Mouse (Mus musculus): ENCODE measurements at regions not wholly inside any gene's neighbourhood (a gene's known extent, or its start where the extent isn't known, plus 50 kb on each side); places are given as distances from the start of the nearest gene placed in this dataset.
"Not testable (repeated sequence)": the region's sequence is repeated elsewhere in the genome, so short reads cannot be mapped to it uniquely, and the experiment has no call there.

DNA sequence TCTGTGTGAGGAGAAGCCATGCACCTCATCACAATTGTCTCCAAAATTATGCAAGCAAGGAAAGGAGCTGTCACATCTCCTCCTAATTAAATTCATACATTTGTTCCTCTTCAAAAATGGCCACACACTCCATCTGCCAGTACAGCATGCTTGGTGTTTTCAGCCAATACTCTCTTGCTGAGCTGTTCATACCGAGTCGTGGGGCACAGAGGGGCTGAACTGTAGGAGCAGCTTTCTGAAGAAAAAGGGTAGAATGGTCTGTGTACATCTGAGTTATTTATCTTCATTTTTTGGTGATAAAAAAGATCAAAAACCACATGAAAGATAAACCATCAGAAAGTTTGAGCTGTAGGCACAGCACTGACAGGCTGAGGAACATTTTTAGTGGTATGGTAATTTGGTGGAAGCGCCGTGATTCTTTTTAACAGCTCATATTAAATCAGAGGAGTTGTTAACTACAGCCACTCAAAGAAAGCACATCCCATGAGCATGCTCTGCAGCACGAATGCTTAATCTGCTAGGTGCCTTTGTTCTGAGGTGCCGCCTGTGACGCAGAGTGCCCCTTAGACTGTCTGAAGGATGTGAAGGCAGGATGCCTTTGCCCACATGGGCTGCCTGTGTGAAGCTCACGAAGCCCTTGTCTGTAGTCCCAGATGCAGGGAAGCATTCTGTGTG lies 573.8 kb downstream of the Dcdc2c start:
- DNase-seq (ENCODE audit: low read depth, low spot score): no peak

GRCm38 (mm10) chr12:27977548-27978256 lies 574.5 kb downstream of the Dcdc2c start:
- no peak for DNase-seq (ENCODE audit: low read depth, low spot score)

GRCm38 (mm10) chr12:27962908-27963307 lies 589.3 kb downstream of the Dcdc2c start:
- no peak for DNase-seq (ENCODE audit: low read depth, low spot score)

DNA sequence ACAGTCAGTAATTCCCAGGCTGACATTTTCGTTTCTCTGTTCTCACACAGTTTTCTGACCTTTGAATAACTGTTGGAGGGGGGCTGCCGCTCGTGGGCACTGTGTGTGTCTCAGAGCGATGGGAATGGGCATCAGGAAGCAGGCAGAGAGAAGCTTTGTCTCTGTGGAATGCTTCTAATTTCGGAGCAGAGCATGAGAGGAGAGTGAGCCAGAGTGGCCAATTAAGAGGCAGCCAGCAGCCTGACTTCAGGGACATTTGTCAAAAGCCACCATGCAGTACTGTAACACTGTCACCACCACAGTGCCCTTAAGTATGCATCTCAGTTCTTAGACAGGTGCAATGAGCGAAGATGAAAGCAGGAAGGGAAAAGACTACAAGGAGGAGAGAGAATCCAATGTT lies 592.1 kb downstream of the Dcdc2c start:
- DNase-seq (ENCODE audit: low read depth, low spot score): no peak

GRCm38 (mm10) chr12:27947646-27948045 lies 604.6 kb downstream of the Dcdc2c start:
- DNase-seq (ENCODE audit: low read depth, low spot score): no peak

- no peak for DNase-seq (ENCODE audit: low read depth, low spot score)
Observed at GRCm38 (mm10) chr12:27946866-27947459, 604.6 kb upstream of the Sox11 start.

GRCm38 (mm10) chr12:27945411-27945810 lies 603.0 kb upstream of the Sox11 start:
- DNase-seq (ENCODE audit: low read depth, low spot score): no peak

DNA sequence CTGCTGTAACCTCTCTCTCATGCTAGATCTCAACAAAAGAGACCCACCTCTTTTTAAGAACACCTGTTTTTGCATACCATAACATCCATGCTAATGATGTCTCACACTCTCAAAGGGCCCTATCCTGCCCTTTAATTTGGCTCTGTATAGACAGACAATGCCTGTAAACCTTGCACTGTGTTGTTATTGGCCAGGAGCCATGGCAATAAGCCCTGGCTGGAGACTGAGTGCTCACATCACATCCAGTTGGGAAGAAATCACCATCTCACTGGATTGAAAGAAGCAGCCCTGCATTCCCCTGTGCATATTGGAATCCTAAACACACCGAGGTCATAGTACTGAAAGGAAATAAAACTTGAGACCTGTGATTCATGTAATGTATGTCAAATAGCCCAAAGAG lies 598.7 kb upstream of the Sox11 start:
- no peak for DNase-seq (ENCODE audit: low read depth, low spot score)

DNA sequence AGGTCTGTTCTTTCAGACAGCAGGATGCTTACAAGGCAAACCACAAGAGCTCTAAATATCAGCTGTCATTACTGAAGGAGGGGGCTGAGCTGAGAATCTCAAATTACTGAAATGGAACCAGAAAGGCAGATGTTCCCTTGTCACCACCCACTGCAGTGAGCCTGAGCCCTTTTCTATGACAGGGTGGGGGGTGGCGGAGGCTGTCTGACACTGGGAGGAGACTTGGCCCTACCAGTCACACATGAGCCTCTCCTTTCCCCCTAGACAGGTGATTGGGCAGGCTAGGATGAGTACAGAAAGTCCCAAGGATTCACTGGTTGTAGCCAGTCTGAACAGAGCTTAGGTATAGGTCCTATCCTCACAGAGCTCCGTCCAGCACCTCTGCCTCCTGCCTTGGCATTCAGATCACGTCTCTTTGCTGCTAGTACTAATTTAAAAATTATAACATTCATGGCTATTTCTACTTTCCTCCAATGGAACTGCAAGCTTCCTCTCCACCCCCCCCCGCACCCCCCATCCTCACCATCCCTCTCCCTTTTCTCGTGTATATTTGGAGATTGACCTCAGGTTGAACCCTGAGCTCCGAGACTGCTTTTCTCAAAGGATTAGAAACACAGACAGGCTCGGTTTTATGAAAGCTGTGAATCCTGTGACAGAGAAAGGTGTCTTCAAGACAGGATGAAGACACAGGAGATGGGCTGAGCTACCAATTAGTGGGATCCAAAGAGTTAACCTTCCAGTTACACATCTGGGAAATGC lies 590.2 kb upstream of the Sox11 start:
- DNase-seq (ENCODE audit: low read depth, low spot score): no peak

- no peak for DNase-seq (ENCODE audit: low read depth, low spot score)
Observed at GRCm38 (mm10) chr12:27928366-27928963, 586.1 kb upstream of the Sox11 start.

- DNase-seq (ENCODE audit: low read depth, low spot score): no peak
Observed at GRCm38 (mm10) chr12:27926730-27927129, 584.4 kb upstream of the Sox11 start.

DNA sequence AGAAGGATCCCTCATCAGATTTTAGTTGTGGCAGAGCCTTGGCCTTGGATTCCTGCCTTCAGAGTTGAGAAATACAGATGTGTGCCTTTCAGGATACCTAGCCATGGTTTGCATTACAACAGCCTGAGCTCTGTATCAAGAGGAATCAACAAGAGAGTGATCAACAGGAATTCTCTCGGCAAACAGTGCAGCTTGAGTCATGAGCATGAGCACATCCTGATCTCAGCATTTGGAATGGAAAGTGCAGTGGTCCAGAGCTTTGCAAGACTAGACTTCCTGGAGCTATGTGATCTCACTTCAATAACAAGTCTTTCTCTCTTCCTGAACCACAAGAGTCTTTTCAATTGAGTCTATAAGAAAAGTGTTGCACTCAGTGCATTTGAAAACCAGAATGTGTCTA lies 578.2 kb upstream of the Sox11 start:
- DNase-seq (ENCODE audit: low read depth, low spot score): no peak

- no peak for DNase-seq (ENCODE audit: low read depth, low spot score)
Observed at GRCm38 (mm10) chr12:27916401-27916920, 574.1 kb upstream of the Sox11 start.

DNA sequence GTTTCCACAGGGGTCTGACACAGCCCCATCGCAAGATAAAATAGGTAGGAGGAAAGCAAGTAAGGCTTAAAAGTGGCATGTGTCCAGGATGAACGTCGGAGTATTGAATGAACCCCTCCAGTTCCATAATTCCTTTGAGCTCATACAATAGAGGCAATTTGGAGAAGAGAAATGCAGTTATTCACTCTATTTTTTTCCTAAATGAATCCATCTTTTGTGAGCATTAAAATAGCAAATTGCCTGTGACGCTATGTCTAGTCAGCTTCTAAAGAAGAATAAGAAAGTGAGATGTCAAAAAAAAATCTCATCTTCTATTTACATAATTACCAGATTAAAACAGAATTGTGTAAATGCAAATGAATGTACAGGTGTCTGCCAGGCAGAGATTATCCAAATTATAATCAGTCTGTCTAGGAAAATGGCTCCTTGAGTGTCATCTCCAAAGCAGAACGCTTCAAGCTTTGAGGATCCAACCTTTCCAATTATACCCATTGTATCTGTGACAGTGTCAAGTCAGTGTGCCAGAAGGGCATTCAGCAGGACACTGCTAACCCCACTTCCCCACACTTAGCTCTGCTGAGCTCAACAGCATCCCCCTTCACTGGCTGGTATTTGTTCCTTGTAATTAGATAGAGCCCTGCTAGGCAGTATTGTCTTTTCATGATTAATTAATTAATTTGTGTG lies 567.2 kb upstream of the Sox11 start:
- no peak for DNase-seq (ENCODE audit: low read depth, low spot score)

- not testable (repeated sequence) for DNase-seq (ENCODE audit: low read depth, low spot score)
Observed at GRCm38 (mm10) chr12:27896682-27897081, 554.3 kb upstream of the Sox11 start.

DNA sequence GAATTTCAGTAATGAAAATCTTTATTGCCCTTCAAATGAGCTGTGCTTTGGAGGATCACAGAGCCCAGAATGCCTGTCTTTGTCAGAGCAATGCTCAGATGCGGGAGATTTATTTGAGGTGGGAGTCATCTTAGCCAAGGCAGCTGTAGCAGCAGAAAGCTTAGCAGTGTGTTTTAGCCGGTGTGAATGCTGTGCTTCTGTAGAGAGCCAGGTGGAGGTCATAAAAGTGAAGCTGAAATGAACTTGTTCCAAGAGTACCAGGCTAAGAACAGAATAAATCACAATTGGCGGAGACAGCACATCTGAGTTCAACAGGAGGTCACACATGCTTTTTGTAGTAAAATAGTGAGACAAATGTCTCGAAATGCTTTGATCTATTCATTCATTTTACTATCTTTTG lies 539.3 kb upstream of the Sox11 start:
- DNase-seq (ENCODE audit: low read depth, low spot score): no peak

DNA sequence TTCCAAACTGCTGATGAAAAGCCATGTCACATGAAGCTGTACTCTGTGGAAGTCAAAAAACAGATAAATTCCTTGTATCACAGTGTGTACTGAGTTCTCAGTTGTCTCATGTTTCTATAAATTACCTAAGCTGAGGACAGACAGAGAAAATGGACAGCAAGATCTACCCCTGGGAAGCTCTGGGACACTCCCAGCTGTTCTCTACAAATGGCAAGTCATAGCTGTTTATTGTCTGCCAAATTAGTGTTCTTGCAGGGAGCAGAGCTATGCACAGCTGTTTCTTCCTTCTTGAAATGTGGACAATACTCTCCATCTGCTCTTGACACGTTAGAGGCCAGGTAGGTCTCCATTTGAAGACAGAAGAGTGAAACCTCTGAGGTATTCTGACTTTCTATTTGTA lies 524.0 kb upstream of the Sox11 start:
- no peak for DNase-seq (ENCODE audit: low read depth, low spot score)

GRCm38 (mm10) chr12:27849537-27849936 lies 507.2 kb upstream of the Sox11 start:
- no peak for DNase-seq (ENCODE audit: low read depth, low spot score)

DNA sequence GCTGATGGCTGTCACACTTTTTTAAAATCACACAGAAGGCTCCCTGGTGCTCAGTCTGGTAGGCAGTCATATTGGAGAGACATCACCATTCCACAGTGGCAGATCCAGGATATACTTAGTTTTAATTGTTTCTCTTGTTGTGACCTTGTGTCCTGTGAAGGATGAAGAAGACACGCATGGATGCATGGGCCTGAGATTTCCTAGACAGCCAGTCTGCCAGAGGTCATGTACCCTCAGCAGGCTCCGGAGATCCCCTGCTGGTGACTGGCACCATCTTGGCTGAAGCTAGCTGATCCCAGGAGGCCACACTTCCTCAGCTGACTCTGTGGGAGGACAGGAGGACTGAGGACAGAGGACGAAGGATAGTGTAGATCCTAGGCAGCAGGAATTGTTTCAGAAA lies 506.7 kb upstream of the Sox11 start:
- no peak for DNase-seq (ENCODE audit: low read depth, low spot score)

DNA sequence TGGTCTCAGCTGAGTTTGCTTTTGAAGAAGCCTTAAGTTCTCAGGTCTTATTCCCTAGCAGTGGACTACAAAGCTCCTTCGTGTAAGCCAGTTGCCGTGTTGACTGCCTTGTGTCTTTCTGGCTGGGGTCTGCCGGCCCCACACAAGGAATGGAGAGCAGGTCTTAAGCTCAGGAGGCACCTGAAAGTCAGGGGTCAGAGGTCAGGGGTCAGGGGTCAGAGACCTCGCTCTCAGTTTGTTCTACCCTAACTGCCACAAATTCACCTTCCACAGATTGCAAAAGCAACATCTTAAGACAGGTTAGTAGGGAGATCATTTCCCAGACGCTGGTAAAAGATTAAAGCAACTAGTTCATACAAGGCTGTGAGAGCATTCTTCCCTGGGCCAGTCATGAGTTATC lies 505.8 kb upstream of the Sox11 start:
- DNase-seq (ENCODE audit: low read depth, low spot score): no peak

DNA sequence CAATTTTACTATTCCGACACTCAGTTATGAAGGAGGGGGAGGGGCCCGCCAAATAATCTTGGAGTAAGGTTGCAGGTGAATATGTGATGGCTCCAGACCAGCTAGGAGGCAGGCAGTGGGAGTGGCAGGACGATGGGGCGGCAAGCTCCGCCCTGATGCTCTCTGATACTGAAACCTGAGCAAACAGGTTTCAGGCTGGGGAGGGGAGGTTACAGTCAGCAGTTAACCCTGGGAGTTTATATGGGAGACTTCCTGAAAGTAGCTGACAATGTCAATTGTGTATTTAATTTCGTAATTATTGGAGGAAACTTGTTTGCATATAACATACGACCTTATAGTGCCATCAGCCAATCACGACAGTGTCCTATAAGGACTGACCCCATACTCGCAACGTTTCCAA lies 505.0 kb upstream of the Sox11 start:
- DNase-seq (ENCODE audit: low read depth, low spot score): no peak
